Mouse (Mus musculus) liver, embryonic 11.5 days (tissue): ENCODE results near the gene Rplp2. TPM values are rescaled to one million over a fixed set of nuclear protein-coding genes. Genes with fewer than 3 reads are reported as not detected.

ENCODE experiments used
- ATAC-seq: fragments of 200-750 bp; cut with Nextera tagmentation; replicated peaks from 2 replicates; pipeline ENCODE4 v1.8.0; 2017; ENCODE audit warnings: moderate number of reproducible peaks, mild to moderate bottlenecking, moderate TSS enrichment, moderate library complexity; ENCODE audit not compliant: low FRiP score
- DNase-seq: peaks from one replicate; pipeline ENCODE4 v3.0.0-alpha.2; 2017; ENCODE audit warnings: low spot score
- H3K27ac ChIP-seq: fragments of 300-500 bp; sonication (generic); 2 replicates; pipeline ENCODE4 v1.5.1; 2014; ENCODE audit warnings: mild to moderate bottlenecking, low read depth, low read length, control low read depth
- H3K27me3 ChIP-seq: fragments of 300-500 bp; sonication (generic); replicated peaks from 2 replicates; pipeline ENCODE4 v1.6.1; 2014; ENCODE audit warnings: low read length, mixed read lengths; ENCODE audit not compliant: control insufficient read depth, insufficient read depth
- H3K36me3 ChIP-seq: fragments of 300-500 bp; sonication (generic); 2 replicates; pipeline ENCODE4 v1.6.1; 2014; ENCODE audit warnings: mild to moderate bottlenecking, low read length, moderate library complexity, mixed read lengths; ENCODE audit not compliant: control insufficient read depth, insufficient read depth
- H3K4me1 ChIP-seq: fragments of 300-500 bp; sonication (generic); replicated peaks from 2 replicates; pipeline ENCODE4 v1.6.1; 2014; ENCODE audit warnings: low read length, mixed read lengths; ENCODE audit not compliant: control insufficient read depth, insufficient read depth
- H3K4me2 ChIP-seq: fragments of 300-500 bp; sonication (generic); 2 replicates; pipeline ENCODE4 v1.6.1; 2014; ENCODE audit warnings: mild to moderate bottlenecking, control low read depth, moderate library complexity
- H3K4me3 ChIP-seq: fragments of 300-500 bp; sonication (generic); 2 replicates; pipeline ENCODE4 v1.5.1; 2014; ENCODE audit warnings: low read depth, low read length, control low read depth
- H3K9ac ChIP-seq: fragments of 300-500 bp; sonication (generic); 2 replicates; pipeline ENCODE4 v1.6.1; 2014; ENCODE audit warnings: low read depth, low read length, control low read depth
- H3K9me3 ChIP-seq: fragments of 300-500 bp; sonication (generic); 2 replicates; pipeline ENCODE4 v1.6.1; 2016; ENCODE audit warnings: low read length, inconsistent platforms, mixed read lengths; ENCODE audit not compliant: control insufficient read depth
- WGBS: fragments of 180-500 bp; shearing (Covaris S2); extraction: QIAGEN DNeasy Blood & Tissue Kit; methylation state at CpG from one replicate; pipeline ENCODE4 v1.1.7; 2014; 5-methylcytosine and 5-hydroxymethylcytosine counted together
- polyA plus RNA-seq: library from polyadenylated mRNA; unstranded; fragments of >200 nt; fragmentation: Nextera tagmentation; extraction: Ambion mirVana; gene quantifications from 2 replicates; pipeline ENCODE4 v1.2.1, GENCODE M21; 2014

Gene Rplp2
- polyA plus RNA-seq, 1 experiment from 2014 or later = 1,836 TPM

DNA sequence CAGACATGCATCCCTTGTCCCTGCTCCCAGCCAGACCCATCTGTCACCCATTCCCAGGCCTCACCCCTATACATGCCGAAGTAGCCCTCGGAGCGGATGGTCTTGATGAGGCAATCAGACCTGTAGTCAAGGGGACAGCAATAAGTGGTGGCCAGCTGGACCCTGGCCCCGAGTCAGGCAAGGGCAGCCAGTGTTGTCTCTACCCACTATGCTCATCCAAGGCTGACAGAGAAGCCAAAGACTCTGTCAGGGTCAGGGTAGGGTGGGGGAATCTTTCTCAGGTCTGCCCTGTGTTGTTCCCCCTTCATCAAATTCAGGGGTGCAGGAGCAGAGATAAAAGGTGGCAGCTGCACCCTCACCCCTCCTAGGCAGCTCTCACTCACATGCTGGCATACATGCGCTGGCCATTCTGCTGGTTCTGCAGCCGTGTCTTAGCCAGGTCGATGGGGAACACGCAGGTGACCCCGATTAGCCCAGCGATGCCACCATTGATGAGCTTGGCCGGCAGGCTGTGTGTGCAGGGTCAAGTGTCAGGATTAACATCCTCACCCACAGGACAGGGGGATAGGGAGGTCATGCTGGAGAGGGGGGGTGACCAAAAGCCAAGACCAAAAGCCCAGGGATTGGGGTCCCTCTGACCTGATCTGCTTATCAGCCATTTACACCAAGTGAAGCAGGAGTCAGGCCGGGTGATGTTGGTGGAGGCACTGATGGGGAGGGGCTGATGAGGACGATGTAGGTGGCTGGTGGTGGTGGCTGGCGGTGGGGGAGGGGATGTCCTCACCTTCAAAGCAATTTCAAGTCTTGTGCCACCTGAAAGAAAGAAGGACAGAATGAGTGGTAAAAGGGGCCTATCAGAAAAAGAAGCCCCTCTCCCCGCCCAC lies 13.4 kb upstream of the Rplp2 start:
- Histone ChIP-seq H3K4me1 (peaks cover 37% of the 10 kb centered on the region), H3K4me3 (peak overlapping the region; percentile 52), H3K27me3 (no peaks in the 10 kb centered on the region), H3K27ac (no peak overlapping the region), H3K9ac (no peak overlapping the region), H3K9me3 (no peaks in the 10 kb centered on the region), H3K4me2 (peak overlapping the region; percentile 98), H3K36me3 (peaks cover 17% of the 10 kb centered on the region)
- DNase-seq (no peak), ATAC-seq (no peak)
- 79% methylated on average over 15 of the region's 15 CpGs for WGBS

DNA sequence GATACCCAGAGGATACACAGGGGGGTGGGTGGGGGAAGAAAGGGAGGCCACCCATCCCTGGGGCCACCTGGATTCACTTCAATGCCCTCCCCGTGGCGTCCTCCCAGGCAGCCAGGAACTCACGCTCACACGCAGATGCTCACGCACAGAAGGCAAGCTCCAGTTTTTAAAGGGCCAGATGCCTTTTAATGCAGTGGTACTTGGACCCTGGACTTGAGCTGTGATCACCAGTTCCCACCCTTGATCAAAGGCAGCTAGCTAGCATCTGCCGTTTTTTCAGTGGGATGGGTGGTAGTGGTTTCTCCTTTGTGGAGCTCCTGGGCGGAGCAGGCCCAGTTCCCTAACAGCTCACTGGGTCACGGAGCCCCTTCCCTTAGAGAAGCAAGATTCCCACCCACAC lies 12.7 kb upstream of the Rplp2 start:
- ATAC-seq (no peak), DNase-seq (no peak)
- Histone ChIP-seq H3K9ac (peak overlapping the region; percentile 53; the same call in 1 of the 2 replicates), H3K27me3 (no peaks in the 10 kb centered on the region), H3K4me1 (peaks cover 35% of the 10 kb centered on the region), H3K9me3 (no peaks in the 10 kb centered on the region), H3K36me3 (peaks cover 24% of the 10 kb centered on the region), H3K4me2 (peak overlapping the region; percentile 98), H3K27ac (peak overlapping the region; percentile 32; the same call in 1 of the 2 replicates), H3K4me3 (peak overlapping the region; percentile 52)
- 35% methylated on average over 8 of the region's 8 CpGs for WGBS

DNA sequence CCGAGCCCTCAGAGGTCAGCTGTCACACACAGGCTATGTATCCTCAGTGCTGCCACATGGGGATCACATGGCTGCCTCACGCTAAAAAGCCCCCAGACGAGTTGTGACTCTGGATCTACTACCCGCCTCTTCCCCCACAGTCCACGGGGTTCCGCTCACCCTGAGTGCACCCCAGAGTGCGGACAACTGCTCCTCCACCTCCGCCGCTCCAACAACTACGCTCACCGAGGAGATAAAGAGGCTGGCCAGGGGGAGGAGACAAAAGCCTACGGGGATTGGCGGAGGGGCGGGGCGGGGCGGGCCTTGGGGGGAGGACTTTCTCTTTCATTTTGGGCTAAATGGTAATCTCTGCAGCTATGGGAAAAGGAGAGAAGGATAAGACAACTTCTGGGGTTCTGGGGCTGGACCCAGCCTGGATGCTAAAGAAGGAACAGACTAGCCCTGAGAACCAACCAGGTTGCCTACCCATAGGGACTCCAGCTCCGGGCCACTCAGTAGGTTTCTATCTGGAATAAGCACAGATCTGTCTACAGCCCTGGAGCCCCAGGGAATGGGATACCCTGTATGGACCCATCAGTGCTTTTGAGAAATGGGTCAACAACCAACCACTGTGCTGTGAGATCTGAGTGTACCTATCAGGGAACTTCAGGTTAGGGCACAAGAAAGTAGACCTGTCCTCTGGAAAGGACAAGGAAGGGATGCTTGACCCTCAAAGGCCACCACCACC lies 11.9 kb upstream of the Rplp2 start:
- peaks cover 31% of the 10 kb centered on the region for H3K4me1 ChIP-seq
- no peaks in the 10 kb centered on the region for H3K9me3 ChIP-seq
- peak overlapping the region; percentile 35 for H3K27ac ChIP-seq
- H3K9ac ChIP-seq = peak overlapping the region; percentile 53; the same call in 1 of the 2 replicates
- 4% methylated on average over 17 of the region's 17 CpGs for WGBS
- H3K4me3 ChIP-seq = peak overlapping the region; percentile 52
- H3K27me3 ChIP-seq = no peaks in the 10 kb centered on the region
- ATAC-seq (peak; percentile 64), DNase-seq (peak; percentile 75)
- H3K36me3 ChIP-seq = peaks cover 27% of the 10 kb centered on the region
- peak overlapping the region; percentile 98 for H3K4me2 ChIP-seq

DNA sequence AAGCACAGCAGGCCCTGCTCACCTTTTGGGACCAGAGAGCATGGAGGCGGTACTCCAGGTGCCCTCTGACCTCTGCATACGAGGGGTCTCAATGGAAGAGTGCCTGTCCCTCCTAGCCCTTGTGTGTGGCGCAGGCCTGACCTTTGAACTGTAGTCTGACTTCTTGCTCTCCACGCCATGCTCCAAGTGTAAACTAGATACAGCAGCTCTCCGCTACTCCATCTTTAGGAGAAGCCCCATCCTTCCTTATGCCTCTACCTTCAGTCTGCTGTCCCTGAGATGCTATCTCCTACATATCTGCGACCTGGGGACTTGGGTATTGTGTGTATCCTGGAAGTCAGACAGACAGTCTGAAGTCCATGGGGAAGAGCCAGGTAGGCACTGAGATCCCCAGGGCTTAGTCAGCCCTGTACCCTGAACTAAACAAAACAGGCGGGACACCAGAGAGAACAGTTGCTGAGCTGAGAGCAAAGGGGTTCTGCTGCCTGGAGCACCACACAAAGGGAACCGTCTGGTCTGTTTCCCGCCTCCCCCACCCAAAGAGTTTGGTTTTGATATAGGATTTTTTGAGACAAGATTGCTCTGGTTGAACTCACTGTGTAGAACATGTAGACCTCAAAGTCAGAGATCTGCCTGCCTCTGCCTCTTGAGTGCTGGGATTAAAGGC lies 11.2 kb upstream of the Rplp2 start:
- H3K4me1 ChIP-seq = peaks cover 31% of the 10 kb centered on the region
- DNase-seq (no peak), ATAC-seq (no peak)
- H3K9me3 ChIP-seq = no peaks in the 10 kb centered on the region
- H3K4me2 ChIP-seq = peak overlapping the region; percentile 98
- H3K27ac ChIP-seq = peak overlapping the region; percentile 35
- WGBS = 75% methylated on average over 9 of the region's 9 CpGs
- no peak overlapping the region for H3K9ac ChIP-seq
- peak overlapping the region; percentile 52 for H3K4me3 ChIP-seq
- H3K27me3 ChIP-seq = no peaks in the 10 kb centered on the region
- H3K36me3 ChIP-seq = peaks cover 30% of the 10 kb centered on the region

DNA sequence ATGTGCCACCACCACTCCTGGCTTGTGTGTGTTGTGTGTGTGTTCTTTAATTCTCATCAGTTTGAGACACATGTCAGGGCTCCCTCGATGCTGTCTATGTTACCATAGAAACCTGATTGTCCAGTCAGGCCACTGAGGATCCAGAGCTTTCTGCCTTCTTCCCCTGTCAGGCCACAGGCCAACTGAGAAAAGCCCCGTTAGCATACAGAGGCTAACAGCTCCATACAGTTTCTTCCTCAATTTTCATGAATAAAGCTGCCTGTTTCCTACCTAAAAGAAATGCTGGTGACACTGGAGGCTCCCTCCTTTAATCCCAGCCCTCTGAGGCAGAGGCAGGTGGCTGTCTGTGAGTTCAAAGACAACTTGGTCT lies 10.7 kb upstream of the Rplp2 start:
- H3K27me3 ChIP-seq = no peaks in the 10 kb centered on the region
- H3K4me2 ChIP-seq = peak overlapping the region; percentile 98
- WGBS = 43% methylated on average over 2 of the region's 2 CpGs
- peaks cover 33% of the 10 kb centered on the region for H3K4me1 ChIP-seq
- H3K9ac ChIP-seq = peak overlapping the region; percentile 85; the same call in 1 of the 2 replicates
- peaks cover 34% of the 10 kb centered on the region for H3K36me3 ChIP-seq
- no peak for ATAC-seq
- peak overlapping the region; percentile 76 for H3K4me3 ChIP-seq
- peak overlapping the region; percentile 68; the same call in 1 of the 2 replicates for H3K27ac ChIP-seq
- no peaks in the 10 kb centered on the region for H3K9me3 ChIP-seq
- no peak for DNase-seq

DNA sequence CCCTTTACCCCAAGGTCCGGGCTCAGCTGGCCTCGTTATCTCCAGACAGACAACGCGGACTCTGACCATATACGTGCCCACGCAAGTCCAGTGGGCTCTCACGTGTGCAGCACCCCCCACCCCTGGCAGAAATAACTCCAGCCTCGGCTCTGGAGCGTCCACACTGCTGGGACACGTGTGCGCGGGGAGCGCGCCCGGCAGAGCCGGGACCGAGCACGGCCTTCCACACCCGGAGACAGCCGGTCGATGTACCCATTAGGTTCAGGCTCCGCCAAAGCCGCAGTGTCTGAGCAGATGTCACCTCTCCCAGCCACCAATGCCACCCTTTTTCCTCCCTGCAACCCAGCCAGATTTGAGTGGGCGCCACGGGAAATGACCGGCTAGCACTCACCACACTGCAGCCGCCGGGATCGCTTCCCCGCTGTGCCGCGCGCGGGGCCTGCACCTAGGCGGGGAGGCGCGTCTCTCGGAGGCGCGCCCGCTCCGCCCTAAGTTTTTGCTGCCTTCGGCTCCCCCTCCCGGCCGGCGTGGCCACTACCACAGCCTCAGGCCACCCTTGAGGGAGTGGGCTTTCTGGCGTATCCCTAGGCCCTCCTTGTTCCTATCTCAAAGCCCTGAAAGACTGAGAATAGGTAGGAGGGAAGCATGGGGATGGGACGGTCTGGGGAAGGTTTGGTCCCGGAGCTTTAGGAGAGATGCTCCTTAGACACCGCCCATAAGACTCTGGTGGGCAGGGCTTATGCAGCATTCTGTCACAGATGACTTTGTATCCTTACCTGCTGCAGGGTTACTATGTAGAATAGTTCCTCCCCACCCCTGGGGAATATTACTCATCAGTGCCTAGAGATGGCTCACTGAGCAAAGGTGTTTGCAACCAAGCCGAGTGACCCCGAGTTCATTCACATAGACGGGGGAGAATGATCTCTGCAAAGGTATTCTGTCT lies 9.7 kb upstream of the Rplp2 start, which contains the start of gene Slc25a22:
Gene Slc25a22, minus strand, starts transcription at position 715 of the 943 bp plus-strand sequence.
- H3K9ac ChIP-seq = peak within 1 kb of the TSS; percentile 85
- DNase-seq (peak; percentile 89), ATAC-seq (peak; percentile 79)
- H3K36me3 ChIP-seq = peaks cover 32% of the 10 kb centered on the region
- H3K27me3 ChIP-seq = no peaks in the 10 kb centered on the region
- H3K9me3 ChIP-seq = no peaks in the 10 kb centered on the region
- 6% methylated on average over 53 of the region's 53 CpGs for WGBS
- H3K4me3 ChIP-seq = peak within 1 kb of the TSS; percentile 76
- peak within 1 kb of the TSS; percentile 68 for H3K27ac ChIP-seq
- peak within 1 kb of the TSS; percentile 98 for H3K4me2 ChIP-seq
- H3K4me1 ChIP-seq = peaks cover 39% of the 10 kb centered on the region

DNA sequence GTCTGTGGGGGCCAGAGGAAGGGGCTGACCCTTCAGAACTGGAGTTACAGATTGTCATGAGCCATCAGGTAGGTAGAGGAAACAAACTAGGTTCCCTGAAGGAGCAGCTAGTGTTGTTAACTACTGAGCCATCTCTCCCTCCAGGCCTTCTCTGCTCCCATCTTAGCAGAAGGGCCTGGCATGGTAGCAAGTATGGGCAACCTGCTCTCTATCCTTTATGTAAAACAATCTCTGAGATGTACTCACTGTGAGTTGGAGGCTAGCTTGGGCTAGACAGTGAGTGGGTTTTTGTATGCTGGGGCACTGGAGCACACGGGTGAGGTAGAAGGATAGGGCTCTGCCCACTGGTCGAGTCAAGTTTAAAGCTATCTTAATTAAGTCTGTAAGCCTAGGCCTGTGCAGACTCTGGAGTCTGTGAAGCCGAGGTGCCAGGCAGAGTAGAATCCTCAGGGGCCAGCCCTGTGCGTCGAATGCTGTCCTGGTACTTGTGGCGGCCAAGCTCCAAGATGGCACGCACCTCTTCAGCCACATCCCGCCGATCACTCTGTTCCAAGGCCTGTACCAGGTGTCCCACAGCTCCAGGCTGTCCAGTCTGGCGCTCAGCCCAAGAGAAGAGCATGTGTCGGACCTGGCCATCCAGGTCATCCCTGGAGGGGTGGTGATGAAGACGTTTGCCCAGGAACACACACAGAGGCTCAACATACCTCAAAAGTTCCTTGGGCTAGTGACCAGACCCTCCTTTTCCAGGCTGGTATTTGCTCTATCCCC lies 8.8 kb upstream of the Rplp2 start:
- Histone ChIP-seq H3K9ac (no peak overlapping the region), H3K36me3 (peaks cover 30% of the 10 kb centered on the region), H3K4me2 (no peak overlapping the region), H3K9me3 (no peaks in the 10 kb centered on the region), H3K27ac (0 out of 2 replicates have a peak overlapping the region, but pooled peaks have one; percentile 19), H3K4me3 (no peak overlapping the region), H3K27me3 (no peaks in the 10 kb centered on the region), H3K4me1 (peaks cover 49% of the 10 kb centered on the region)
- WGBS = 92% methylated on average over 12 of the region's 12 CpGs
- DNase-seq = no peak
- ATAC-seq = no peak
